Mouse (Mus musculus) kidney, adult 2 months (tissue): ENCODE measurements around the gene Lars2.

Experiments used
- CTCF ChIP-seq: fragments of 200-500 bp; conservative IDR thresholded peaks from 2 replicates; pipeline ENCODE4 v1.5.1; 2011; ENCODE audit warnings: low read depth, mild to moderate bottlenecking, control low read depth, low read length, moderate library complexity, mixed read lengths; ENCODE audit not compliant: insufficient read depth, insufficient read length
- POLR2A ChIP-seq: fragments of 200-500 bp; IDR thresholded peaks from one replicate; pipeline ENCODE4 v1.6.1; 2011; ENCODE audit warnings: low read depth, low read length, control low read depth

DNA sequence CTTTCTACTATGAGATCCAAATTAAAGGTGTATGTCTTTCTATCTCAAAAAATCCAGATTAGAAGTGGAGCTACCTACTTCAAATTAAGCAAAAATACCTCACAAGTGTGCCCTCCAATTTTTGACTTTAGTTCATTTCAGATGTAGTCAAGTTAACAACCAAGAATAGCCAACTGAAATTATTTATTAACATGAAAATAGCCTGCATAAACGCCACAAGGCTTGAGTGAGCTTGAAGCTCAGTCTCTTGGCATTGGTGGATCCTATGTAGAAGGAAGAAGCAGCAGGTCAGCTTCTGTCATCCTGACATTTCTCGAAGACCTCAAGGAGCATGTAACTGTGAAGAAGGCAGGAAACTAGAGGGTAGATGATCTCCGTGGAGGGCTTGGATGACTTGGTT is 38.4 kb upstream of the Lars2 start:
- TF ChIP-seq CTCF, result no peak
- TF ChIP-seq POLR2A, result no peak
